Mouse (Mus musculus): ENCODE data around the gene 1110008P14Rik. TPM values are rescaled to one million over a fixed set of nuclear protein-coding genes. Genes with fewer than 3 reads are reported as not detected.

1110008P14Rik gene
- total RNA-seq, 2 experiments from 2014 or later = 160 to 170 TPM

DNA sequence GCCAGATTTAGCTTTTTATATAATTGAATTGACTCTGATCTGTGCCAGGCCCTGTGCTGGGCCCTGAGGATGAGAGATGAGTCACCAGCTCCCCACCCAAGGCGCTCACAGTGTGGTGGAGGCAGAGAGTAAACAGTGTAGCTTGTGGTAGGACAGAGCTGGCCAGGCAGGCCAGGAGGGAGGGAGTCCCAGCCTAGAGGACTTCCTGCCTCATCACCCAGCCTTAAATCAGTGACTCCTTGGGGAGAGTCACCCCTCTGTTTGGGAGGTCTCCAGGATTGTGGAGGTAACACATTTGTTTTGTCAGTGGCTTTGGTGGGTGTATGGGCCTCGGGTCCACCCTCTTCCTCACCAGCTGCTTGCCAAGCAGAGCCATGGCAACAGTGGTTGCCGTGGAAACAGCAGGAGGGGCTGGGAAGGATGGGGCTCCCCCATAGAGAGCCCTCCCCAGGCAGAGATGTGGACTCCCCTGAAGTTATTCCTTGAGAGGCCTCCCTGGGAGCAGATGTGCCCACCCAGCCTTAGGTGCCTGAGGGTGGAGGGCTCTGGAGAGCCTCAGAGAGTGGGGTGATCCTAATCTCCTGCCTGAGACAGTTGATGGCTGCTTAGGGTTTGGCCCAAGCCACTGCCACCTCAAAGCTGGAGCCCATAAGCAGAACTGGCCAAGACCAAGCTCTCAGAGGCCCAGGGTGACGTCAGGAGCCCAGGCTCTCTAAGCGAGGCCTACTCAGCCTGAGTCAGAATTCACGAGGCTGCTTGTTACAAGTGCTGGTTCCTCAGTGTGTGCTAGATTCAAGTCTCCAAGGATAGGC is 39.0 kb downstream of the 1110008P14Rik start:
- peak; percentile 66 to 87 for DNase-seq (ENCODE audit: low spot score in 2 of 2)
- peak overlapping the region; percentile 94 for H3K27ac ChIP-seq

DNA sequence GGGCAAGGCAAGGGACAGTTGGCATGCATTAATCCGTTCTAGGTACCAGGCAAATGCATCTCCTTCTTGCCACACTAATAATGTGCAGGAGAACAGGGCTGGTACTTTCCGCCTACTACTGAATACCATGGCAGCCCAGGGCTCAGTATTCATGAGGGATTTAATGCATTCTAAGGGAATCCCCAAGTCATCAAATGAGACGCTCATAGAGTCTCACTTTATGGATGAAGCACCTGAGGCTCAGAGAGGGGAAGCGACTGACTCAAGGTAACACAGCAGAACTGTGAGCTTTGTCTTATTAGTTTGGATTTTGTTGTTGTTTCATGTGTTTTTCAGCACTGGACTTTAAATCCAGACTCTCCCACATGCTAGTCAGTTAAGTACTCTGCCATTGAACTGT is 39.7 kb downstream of the 1110008P14Rik start:
- no peak for TF ChIP-seq CTCF (conservative IDR thresholded peaks at IDR 0.05)
- Histone ChIP-seq H3K27ac (peak overlapping the region; percentile 94), H3K4me3 (peak overlapping the region; percentile 11; the same call in 1 of the 2 replicates)
- no peak for DNase-seq (ENCODE audit: low spot score in 2 of 2)

More for the DNA sequence above, 39.0 kb downstream of the 1110008P14Rik start:
- TF ChIP-seq CTCF (conservative IDR thresholded peaks at IDR 0.05) = no peak
- no peak overlapping the region for H3K4me3 ChIP-seq

GRCm38 (mm10) chr2:32341634-32341939 is 40.2 kb downstream of the 1110008P14Rik start:
- Histone ChIP-seq H3K4me3 (peak overlapping the region; percentile 11; the same call in 1 of the 2 replicates), H3K27ac (peak overlapping the region; percentile 94)
- no peak for TF ChIP-seq CTCF (conservative IDR thresholded peaks at IDR 0.05)
- no peak for DNase-seq (ENCODE audit: low spot score in 2 of 2)

DNA sequence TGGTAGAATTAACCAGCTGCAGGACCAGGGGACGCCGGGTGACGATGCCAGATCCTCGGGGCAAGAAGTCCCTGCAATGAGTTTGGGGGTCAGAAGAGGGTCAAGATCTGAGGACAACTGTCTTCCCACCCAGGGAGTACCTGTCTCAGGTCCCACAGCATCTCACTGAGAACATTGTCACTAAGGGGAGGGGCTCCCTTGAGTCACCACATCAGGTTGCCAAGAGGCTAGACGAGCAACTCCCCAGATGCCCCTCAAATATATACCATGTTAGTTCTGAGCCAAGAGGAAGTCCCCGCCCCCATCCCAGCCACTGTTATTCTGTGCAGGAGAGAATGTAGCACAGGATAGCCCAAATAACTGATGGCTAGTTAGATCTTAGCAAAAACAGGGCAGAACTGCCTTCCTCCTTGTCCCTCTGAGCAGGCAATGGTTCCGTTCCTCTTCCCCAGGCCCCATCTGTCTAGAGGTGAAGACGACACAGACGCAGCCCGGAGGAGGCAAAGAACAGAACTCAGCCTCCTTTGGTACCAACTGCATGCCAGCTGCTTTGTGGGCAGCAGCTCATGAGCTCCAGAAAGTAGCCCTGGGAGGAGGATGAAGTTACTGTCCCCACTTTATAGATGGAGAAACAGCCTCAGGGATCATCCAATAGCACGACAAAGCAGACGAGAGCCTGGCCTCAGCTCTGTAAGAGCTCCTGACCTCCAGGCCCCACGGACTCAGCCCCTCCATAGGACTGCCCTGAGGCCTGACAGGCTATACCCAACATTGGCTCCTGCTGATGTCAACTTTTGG is 40.7 kb downstream of the 1110008P14Rik start:
- DNase-seq (ENCODE audit: low spot score in 2 of 2) = peak in 1 of 2 experiments; percentile 73
- TF ChIP-seq CTCF (conservative IDR thresholded peaks at IDR 0.05) = no peak
- peak overlapping the region; percentile 94 for H3K27ac ChIP-seq
- H3K4me3 ChIP-seq = no peak overlapping the region

DNA sequence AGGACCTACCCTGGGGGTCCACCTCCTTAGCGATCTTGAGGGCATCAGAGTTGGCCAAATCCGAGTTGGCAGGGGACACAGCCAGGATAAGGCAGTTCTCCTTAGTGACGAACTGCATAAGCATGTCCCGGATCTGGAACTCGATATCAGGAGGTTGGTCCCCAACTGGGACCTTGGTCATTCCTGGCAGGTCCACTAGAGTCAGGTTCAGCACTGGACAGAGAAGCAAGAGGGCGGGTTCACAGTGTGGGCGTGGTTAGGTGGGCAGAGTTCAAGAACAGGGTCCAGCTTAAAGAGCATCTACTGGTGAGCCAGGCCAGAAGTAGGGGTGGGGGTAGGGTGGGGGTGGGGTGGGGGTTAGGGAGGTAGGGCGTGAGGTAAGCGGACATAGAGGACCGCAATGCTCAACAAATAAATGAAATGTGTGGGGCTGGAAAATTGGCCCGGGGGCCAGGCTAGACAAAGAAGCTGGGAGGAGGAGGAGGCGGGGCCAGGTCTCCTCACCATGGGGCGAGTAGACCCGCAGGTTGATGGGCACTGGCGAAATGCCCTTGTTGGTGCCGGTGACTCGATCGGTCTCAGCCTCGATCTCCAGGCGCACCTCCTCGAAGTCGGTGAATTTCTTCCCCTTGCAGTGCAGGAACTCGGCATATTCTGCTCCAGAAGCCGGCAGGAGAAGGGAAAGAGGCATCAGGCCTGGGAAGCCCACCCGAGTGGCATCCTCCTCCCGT is 41.7 kb downstream of the 1110008P14Rik start:
- peak overlapping the region; percentile 94 for H3K27ac ChIP-seq
- no peak for TF ChIP-seq CTCF (conservative IDR thresholded peaks at IDR 0.05)
- DNase-seq (ENCODE audit: low spot score in 2 of 2) = no peak
- H3K4me3 ChIP-seq = no peak overlapping the region

GRCm38 (mm10) chr2:32335888-32336287 is 45.9 kb downstream of the 1110008P14Rik start:
- Histone ChIP-seq H3K27ac (peak overlapping the region; percentile 73), H3K4me3 (no peak overlapping the region)
- TF ChIP-seq CTCF (conservative IDR thresholded peaks at IDR 0.05) = no peak
- DNase-seq (ENCODE audit: low spot score in 2 of 2) = no peak

DNA sequence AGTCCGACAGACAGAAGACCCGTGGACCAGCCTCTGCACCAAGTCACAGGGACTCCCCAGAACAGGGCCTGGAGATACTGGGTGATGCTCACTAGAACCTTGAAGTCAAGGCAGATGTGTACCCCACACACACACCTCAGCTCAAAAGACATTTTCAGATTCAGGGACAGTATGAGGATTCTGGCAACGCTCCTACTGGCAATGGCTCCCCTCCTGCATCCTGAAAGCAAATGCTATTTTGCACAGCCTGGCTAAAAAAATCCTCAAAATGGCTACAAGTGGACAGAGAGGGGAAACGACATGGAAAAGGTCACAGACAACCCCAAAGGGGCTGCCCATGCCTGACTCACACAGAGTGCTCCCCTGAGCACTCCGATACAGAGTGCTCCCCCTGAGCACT is 49.6 kb downstream of the 1110008P14Rik start:
- no peak for TF ChIP-seq CTCF (conservative IDR thresholded peaks at IDR 0.05)
- no peak overlapping the region for H3K4me3 ChIP-seq
- no peak for DNase-seq (ENCODE audit: low spot score in 2 of 2)
- peak overlapping the region; percentile 73 for H3K27ac ChIP-seq

GRCm38 (mm10) chr2:32329531-32329930 is 52.2 kb downstream of the 1110008P14Rik start:
- peak overlapping the region; percentile 85 for H3K27ac ChIP-seq
- DNase-seq (ENCODE audit: low spot score in 2 of 2) = no peak
- H3K4me3 ChIP-seq = no peak overlapping the region
- no peak for TF ChIP-seq CTCF (conservative IDR thresholded peaks at IDR 0.05)

DNA sequence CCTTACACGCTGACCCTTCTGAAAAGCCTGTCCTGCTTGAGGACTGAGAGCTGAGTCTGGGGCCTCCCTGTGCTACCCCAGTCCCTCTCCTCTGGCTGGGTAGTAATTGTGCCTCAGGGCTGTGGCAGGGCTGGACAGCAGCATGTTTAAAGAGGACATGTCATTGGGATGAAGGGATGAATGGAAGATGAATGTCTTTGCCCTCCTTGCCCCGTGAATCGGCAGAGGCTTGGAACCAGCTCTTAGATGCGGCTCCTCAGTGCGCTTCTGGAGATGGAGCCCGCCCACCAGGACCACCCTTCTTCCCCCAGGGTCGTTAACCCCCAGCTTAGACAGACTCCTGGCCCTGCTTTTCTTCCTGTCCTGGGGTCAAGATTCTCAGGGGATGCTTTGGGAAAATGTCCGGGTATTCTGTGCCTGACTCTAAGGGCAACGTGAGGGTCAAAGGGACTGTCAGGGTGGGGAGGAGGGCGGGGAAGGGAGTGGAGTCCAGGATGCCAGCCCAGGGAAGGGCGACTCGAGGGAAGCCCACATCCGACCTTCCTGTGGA is 52.8 kb downstream of the 1110008P14Rik start:
- Histone ChIP-seq H3K4me3 (no peak overlapping the region), H3K27ac (peak overlapping the region; percentile 85)
- DNase-seq (ENCODE audit: low spot score in 2 of 2) = no peak
- no peak for TF ChIP-seq CTCF (conservative IDR thresholded peaks at IDR 0.05)

DNA sequence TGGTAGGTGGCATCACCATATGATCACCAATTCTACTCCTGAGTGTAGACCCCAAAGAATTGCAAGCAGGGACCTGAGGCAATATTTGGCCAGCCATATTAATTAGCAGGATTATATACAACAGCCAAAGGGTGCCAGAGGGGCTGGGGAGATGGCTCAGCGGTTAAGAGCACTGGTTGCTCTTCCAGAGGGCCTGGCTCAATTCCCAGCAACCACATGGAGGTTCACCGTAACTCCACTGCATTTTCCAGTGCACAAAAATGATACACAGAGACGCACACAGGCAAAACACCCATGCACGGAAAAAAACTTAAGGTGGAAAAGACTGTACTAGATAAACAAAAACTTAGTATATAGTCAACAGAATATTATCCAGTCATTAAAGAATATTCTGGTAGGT is 54.5 kb downstream of the 1110008P14Rik start:
- no peak for DNase-seq (ENCODE audit: low spot score in 2 of 2)
- Histone ChIP-seq H3K27ac (peak overlapping the region; percentile 85), H3K4me3 (no peak overlapping the region)
- TF ChIP-seq CTCF (conservative IDR thresholded peaks at IDR 0.05) = no peak

Other genes starting within 250 kb of the 1110008P14Rik start
- gene Prrc2b, start 230.9 kb downstream of the 1110008P14Rik start, total RNA-seq (2021) = 100 to 1,000 TPM; 288 to 305 TPM
- gene Pomt1, start 145.3 kb downstream of the 1110008P14Rik start, total RNA-seq (2021) = 10 to 100 TPM; 23.4 to 24.1 TPM
- gene Uck1, start 121.8 kb downstream of the 1110008P14Rik start, total RNA-seq (2021) = 10 to 100 TPM; 55.3 to 57.8 TPM
- gene Golga2, start 94.6 kb downstream of the 1110008P14Rik start, total RNA-seq (2021) = 10 to 100 TPM; 87.9 TPM
- gene Swi5, start 93.9 kb downstream of the 1110008P14Rik start, total RNA-seq (2021) = 100 to 1,000 TPM; 212 to 222 TPM
- gene Ciz1, start 29.6 kb downstream of the 1110008P14Rik start, total RNA-seq (2021) = 10 to 100 TPM; 75.3 to 92.7 TPM
- gene Dnm1, start 28.6 kb downstream of the 1110008P14Rik start, total RNA-seq (2021) = 1,000 to 10,000 TPM; 1,274 to 1,381 TPM
- gene Lcn2, start 6.3 kb upstream of the 1110008P14Rik start, total RNA-seq (2021) = under 1 TPM in 1 of 2 experiments, not detected in 1; 0.69 TPM
- 10 to 100 TPM; 33.8 to 35.5 TPM for gene Ptges2, start 14.0 kb upstream of the 1110008P14Rik start, total RNA-seq (2021)
- 1 to 10 TPM; 4.3 to 4.5 TPM for gene Naif1, start 68.5 kb upstream of the 1110008P14Rik start, total RNA-seq (2021)
- 10 to 100 TPM; 54.5 to 57.6 TPM for gene Slc25a25, start 69.5 kb upstream of the 1110008P14Rik start, total RNA-seq (2021)
- gene Fam102a, start 153.4 kb upstream of the 1110008P14Rik start, total RNA-seq (2021) = 10 to 100 TPM; 77.1 TPM
- gene Dpm2, start 188.9 kb upstream of the 1110008P14Rik start, total RNA-seq (2021) = 10 to 100 TPM; 77.6 to 84.0 TPM
- 1 to 10 TPM; 4.4 to 5.0 TPM for gene Pip5kl1, start 192.9 kb upstream of the 1110008P14Rik start, total RNA-seq (2021)
- under 1 TPM in 1 of 2 experiments, not detected in 1; 0.71 TPM for gene 9430097D07Rik, start 193.7 kb upstream of the 1110008P14Rik start, total RNA-seq (2021)
- gene St6galnac4, start 205.2 kb upstream of the 1110008P14Rik start, total RNA-seq (2021) = 10 to 100 TPM; 36.4 to 40.0 TPM
- 100 to 1,000 TPM; 117 to 124 TPM for gene St6galnac6, start 217.8 kb upstream of the 1110008P14Rik start, total RNA-seq (2021)
- 100 to 1,000 TPM; 120 to 123 TPM for gene Ak1, start 239.8 kb upstream of the 1110008P14Rik start, total RNA-seq (2021)